Mouse (Mus musculus) brain, adult 2 months (tissue): ENCODE results near the gene Odf2.

ENCODE experiments used
- DNase-seq: peaks from one replicate; pipeline ENCODE4 v3.0.0; 2011; ENCODE audit warnings: low read depth, low spot score

The Odf2 gene

GRCm38 (mm10) chr2:29889066-29889944 lies at the start of gene Odf2:
Gene Odf2 (plus strand): TSS chr2:29889221.
- DNase-seq = peak; percentile 99

GRCm38 (mm10) chr2:29839460-29839859 lies 49.6 kb upstream of the Odf2 start:
- DNase-seq = peak; percentile 63

- DNase-seq = peak; percentile 82
Observed at GRCm38 (mm10) chr2:29843231-29844105, 45.6 kb upstream of the Odf2 start.

- peak; percentile 63 for DNase-seq
Observed at GRCm38 (mm10) chr2:29844115-29844514, 44.9 kb upstream of the Odf2 start.

- no peak for DNase-seq
Observed at GRCm38 (mm10) chr2:29844661-29845060, 44.4 kb upstream of the Odf2 start.

GRCm38 (mm10) chr2:29845636-29846035 lies 43.4 kb upstream of the Odf2 start:
- no peak for DNase-seq

- peak; percentile 88 for DNase-seq
Observed at GRCm38 (mm10) chr2:29846061-29846853, 42.8 kb upstream of the Odf2 start.

- DNase-seq = no peak
Observed at GRCm38 (mm10) chr2:29846911-29847310, 42.1 kb upstream of the Odf2 start.

- peak; percentile 71 for DNase-seq
Observed at GRCm38 (mm10) chr2:29849041-29849440, 40.0 kb upstream of the Odf2 start.

- DNase-seq = no peak
Observed at GRCm38 (mm10) chr2:29849841-29850480, 39.1 kb upstream of the Odf2 start.

GRCm38 (mm10) chr2:29852957-29853485 lies 36.0 kb upstream of the Odf2 start:
- no peak for DNase-seq

GRCm38 (mm10) chr2:29853736-29854135 lies 35.3 kb upstream of the Odf2 start:
- peak; percentile 57 for DNase-seq

GRCm38 (mm10) chr2:29855585-29856210 lies 33.3 kb upstream of the Odf2 start:
- DNase-seq = no peak

GRCm38 (mm10) chr2:29856451-29857260 lies 32.4 kb upstream of the Odf2 start:
- DNase-seq = peak; percentile 92

- no peak for DNase-seq
Observed at GRCm38 (mm10) chr2:29857341-29857740, 31.7 kb upstream of the Odf2 start.

- DNase-seq = no peak
Observed at GRCm38 (mm10) chr2:29857967-29858366, 31.1 kb upstream of the Odf2 start.

- peak; percentile 67 for DNase-seq
Observed at GRCm38 (mm10) chr2:29858748-29859473, 30.1 kb upstream of the Odf2 start.

- no peak for DNase-seq
Observed at GRCm38 (mm10) chr2:29865125-29865524, 23.9 kb upstream of the Odf2 start.
